Mouse (Mus musculus): ENCODE measurements at regions not wholly inside any gene's neighbourhood (a gene's known extent, or its start where the extent isn't known, plus 50 kb on each side); places are given as distances from the start of the nearest gene placed in this dataset.

DNA sequence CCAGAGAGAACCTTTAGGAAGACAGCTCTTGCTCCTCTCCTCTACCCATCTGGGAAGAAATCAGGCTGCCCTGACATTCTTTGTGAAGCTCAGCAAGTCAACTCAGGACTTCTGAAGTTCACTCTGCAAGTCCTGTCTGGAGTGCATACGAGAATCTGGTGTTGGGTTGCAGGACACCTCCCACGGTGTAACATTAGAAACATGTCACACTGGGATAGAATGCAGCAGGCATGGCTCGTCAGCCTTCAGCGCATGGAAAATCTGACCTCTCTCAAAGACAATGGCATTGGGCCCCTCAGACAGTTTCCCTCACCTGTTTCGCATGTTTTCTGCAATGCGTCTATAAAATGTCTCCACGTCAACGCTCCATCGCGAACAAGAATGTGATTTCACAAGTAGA is 251.5 kb downstream of the Fgf9 start:
- Histone ChIP-seq H3K27me3 (ENCODE audit: control insufficient read depth, insufficient read depth, low read length) (no peaks in the 10 kb centered on the region), H3K27ac (replicated peaks in 1 of 2; ENCODE audit: control insufficient read depth in 1 of 2, insufficient read depth in 1 of 2, low read depth in 2 of 2, low read length in 2 of 2) (peak overlapping the region in 1 of 2 experiments; percentile 14; a peak in 1 of 4 replicates), H3K9me3 (ENCODE audit: control insufficient read depth, low read length) (no peaks in the 10 kb centered on the region), H3K4me3 (ENCODE audit: control insufficient read depth in 1 of 2, insufficient read depth in 1 of 2, low read depth in 1 of 2, low read length in 2 of 2) (no peak overlapping the region), H3K4me2 (ENCODE audit: low read length) (no peak overlapping the region), H3K36me3 (ENCODE audit: control insufficient read depth, insufficient read depth, low read length) (no peaks in the 10 kb centered on the region), H3K4me1 (ENCODE audit: control insufficient read depth in 2 of 2, insufficient read depth in 2 of 2, low read length in 2 of 2) (peaks cover 18 to 26% of the 10 kb centered on the region in 2 experiments), H3K9ac (ENCODE audit: low read length) (no peak overlapping the region)
- 50% methylated on average over 10 of the region's 10 CpGs for WGBS
- no peak for ATAC-seq (ENCODE audit: insufficient number of reproducible peaks, insufficient read depth, low FRiP score, low read depth)

DNA sequence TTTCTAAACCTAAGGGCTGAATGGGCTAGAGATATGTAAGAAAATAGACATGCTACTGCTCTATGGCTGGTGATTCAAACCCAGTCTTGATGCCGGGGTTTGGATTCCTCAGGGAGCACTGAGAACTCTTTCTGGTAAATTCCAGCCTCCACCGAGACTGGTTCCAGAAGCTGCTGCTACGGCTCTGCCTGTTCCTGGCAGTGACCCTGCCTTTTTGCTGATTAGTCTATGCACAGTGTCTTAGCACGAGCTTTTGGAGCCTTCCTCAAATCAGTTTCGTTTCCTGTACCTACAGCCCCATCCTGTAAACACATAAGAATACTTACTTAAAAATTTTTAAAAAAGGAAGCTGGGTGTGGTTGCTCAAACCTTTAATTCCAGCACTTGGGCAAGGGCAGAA is 250.9 kb downstream of the Fgf9 start:
- no peak for ATAC-seq (ENCODE audit: insufficient number of reproducible peaks, insufficient read depth, low FRiP score, low read depth)
- Histone ChIP-seq H3K36me3 (ENCODE audit: control insufficient read depth, insufficient read depth, low read length) (no peaks in the 10 kb centered on the region), H3K9ac (ENCODE audit: low read length) (no peak overlapping the region), H3K4me1 (ENCODE audit: control insufficient read depth in 2 of 2, insufficient read depth in 2 of 2, low read length in 2 of 2) (peaks cover 21 to 30% of the 10 kb centered on the region in 2 experiments), H3K4me3 (ENCODE audit: control insufficient read depth in 1 of 2, insufficient read depth in 1 of 2, low read depth in 1 of 2, low read length in 2 of 2) (no peak overlapping the region), H3K27ac (replicated peaks in 1 of 2; ENCODE audit: control insufficient read depth in 1 of 2, insufficient read depth in 1 of 2, low read depth in 2 of 2, low read length in 2 of 2) (no peak overlapping the region), H3K4me2 (ENCODE audit: low read length) (no peak overlapping the region), H3K9me3 (ENCODE audit: control insufficient read depth, low read length) (no peaks in the 10 kb centered on the region), H3K27me3 (ENCODE audit: control insufficient read depth, insufficient read depth, low read length) (no peaks in the 10 kb centered on the region)
- 63% methylated on average over 5 of the region's 5 CpGs for WGBS

DNA sequence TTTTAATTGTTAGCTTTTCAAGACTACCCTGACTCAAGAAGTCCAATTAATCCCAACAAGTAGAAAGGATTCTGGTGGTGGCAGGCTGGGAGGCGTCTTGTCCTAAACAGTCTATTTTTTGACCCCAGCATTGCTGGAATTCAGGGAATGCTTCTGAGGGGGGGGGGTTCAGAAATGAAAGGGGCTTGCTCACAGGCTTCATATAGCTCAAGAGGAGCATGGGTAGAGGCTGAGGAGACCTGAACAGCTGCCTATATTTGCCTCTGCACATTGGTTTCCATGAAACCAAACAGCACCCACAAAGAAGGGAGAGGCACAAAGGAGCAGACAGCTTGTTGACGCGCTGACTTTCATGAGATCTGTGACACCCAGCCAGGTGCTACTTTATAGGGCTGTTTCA is 247.3 kb downstream of the Fgf9 start:
- H3K36me3 ChIP-seq (ENCODE audit: control insufficient read depth, insufficient read depth, low read length): no peaks in the 10 kb centered on the region
- 69% methylated on average over 3 of the region's 3 CpGs for WGBS
- H3K4me3 ChIP-seq (ENCODE audit: control insufficient read depth in 1 of 2, insufficient read depth in 1 of 2, low read depth in 1 of 2, low read length in 2 of 2): no peak overlapping the region
- no peak for ATAC-seq (ENCODE audit: insufficient number of reproducible peaks, insufficient read depth, low FRiP score, low read depth)
- no peak overlapping the region for H3K9ac ChIP-seq (ENCODE audit: low read length)
- H3K4me2 ChIP-seq (ENCODE audit: low read length): no peak overlapping the region
- H3K27me3 ChIP-seq (ENCODE audit: control insufficient read depth, insufficient read depth, low read length): no peaks in the 10 kb centered on the region
- H3K4me1 ChIP-seq (ENCODE audit: control insufficient read depth in 2 of 2, insufficient read depth in 2 of 2, low read length in 2 of 2): peaks cover 24 to 38% of the 10 kb centered on the region in 2 experiments
- H3K27ac ChIP-seq (replicated peaks in 1 of 2; ENCODE audit: control insufficient read depth in 1 of 2, insufficient read depth in 1 of 2, low read depth in 2 of 2, low read length in 2 of 2): peak overlapping the region; percentile 28 to 59; a peak in 3 of 4 replicates
- H3K9me3 ChIP-seq (ENCODE audit: control insufficient read depth, low read length): no peaks in the 10 kb centered on the region

DNA sequence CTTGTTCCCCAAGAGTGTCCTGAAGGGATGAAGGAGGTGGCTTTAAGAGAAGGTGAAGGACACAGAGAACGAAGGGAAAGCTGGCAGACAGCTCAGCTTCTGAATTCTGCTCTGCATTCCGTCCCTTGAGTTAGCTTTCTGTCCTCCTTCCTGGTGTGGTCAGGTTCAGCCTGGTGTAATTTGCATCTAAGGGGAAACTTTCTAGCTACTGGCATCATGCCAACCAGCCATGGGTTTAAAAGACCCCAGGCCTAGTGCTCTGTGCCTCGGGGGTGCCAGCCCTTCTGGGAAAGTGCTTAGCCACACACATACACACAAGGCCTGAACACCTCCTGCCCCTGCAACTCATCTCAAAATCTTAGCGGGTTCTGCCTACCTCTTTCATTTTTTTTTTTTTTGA is 246.9 kb downstream of the Fgf9 start:
- H3K9me3 ChIP-seq (ENCODE audit: control insufficient read depth, low read length): no peaks in the 10 kb centered on the region
- H3K27me3 ChIP-seq (ENCODE audit: control insufficient read depth, insufficient read depth, low read length): no peaks in the 10 kb centered on the region
- no peak overlapping the region for H3K4me2 ChIP-seq (ENCODE audit: low read length)
- peaks cover 21 to 34% of the 10 kb centered on the region in 2 experiments for H3K4me1 ChIP-seq (ENCODE audit: control insufficient read depth in 2 of 2, insufficient read depth in 2 of 2, low read length in 2 of 2)
- no peak for ATAC-seq (ENCODE audit: insufficient number of reproducible peaks, insufficient read depth, low FRiP score, low read depth)
- no peak overlapping the region for H3K4me3 ChIP-seq (ENCODE audit: control insufficient read depth in 1 of 2, insufficient read depth in 1 of 2, low read depth in 1 of 2, low read length in 2 of 2)
- H3K36me3 ChIP-seq (ENCODE audit: control insufficient read depth, insufficient read depth, low read length): no peaks in the 10 kb centered on the region
- H3K9ac ChIP-seq (ENCODE audit: low read length): peak overlapping the region; percentile 36; the same call in 1 of the 2 replicates
- peak overlapping the region; percentile 28 to 59 for H3K27ac ChIP-seq (replicated peaks in 1 of 2; ENCODE audit: control insufficient read depth in 1 of 2, insufficient read depth in 1 of 2, low read depth in 2 of 2, low read length in 2 of 2)
- 41% methylated on average over 4 of the region's 4 CpGs for WGBS

DNA sequence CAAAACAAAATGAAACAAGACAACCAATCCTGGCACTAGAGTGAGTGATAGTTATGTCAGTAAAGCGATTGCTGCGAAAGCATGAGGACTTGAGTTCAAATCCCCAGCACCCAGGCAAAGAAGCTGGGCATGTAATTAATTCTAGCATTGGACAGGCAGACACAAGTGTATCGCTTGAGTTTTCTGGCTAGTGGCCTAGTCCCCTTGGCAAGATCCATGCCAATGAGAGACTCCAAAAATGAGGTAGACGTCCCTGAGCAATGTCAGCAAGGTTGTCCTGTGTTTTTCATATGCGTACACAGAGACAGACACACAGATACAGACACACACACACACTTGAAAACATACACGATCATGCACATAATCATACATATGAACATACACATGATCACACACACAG is 237.3 kb downstream of the Fgf9 start:
- H3K4me3 ChIP-seq (ENCODE audit: control insufficient read depth in 1 of 2, insufficient read depth in 1 of 2, low read depth in 1 of 2, low read length in 2 of 2): no peak overlapping the region
- 0 out of 4 replicates have a peak, but pooled peaks cover 0 to 1% of the 10 kb centered on the region in 2 experiments for H3K4me1 ChIP-seq (ENCODE audit: control insufficient read depth in 2 of 2, insufficient read depth in 2 of 2, low read length in 2 of 2)
- no peak for ATAC-seq (ENCODE audit: insufficient number of reproducible peaks, insufficient read depth, low FRiP score, low read depth)
- no peak overlapping the region for H3K4me2 ChIP-seq (ENCODE audit: low read length)
- no peak overlapping the region for H3K9ac ChIP-seq (ENCODE audit: low read length)
- no peaks in the 10 kb centered on the region for H3K36me3 ChIP-seq (ENCODE audit: control insufficient read depth, insufficient read depth, low read length)
- H3K9me3 ChIP-seq (ENCODE audit: control insufficient read depth, low read length): peaks cover 6% of the 10 kb centered on the region; the same call in 1 of the 2 replicates
- WGBS: 87% methylated on average over 6 of the region's 6 CpGs
- H3K27ac ChIP-seq (replicated peaks in 1 of 2; ENCODE audit: control insufficient read depth in 1 of 2, insufficient read depth in 1 of 2, low read depth in 2 of 2, low read length in 2 of 2): no peak overlapping the region
- no peaks in the 10 kb centered on the region for H3K27me3 ChIP-seq (ENCODE audit: control insufficient read depth, insufficient read depth, low read length)

DNA sequence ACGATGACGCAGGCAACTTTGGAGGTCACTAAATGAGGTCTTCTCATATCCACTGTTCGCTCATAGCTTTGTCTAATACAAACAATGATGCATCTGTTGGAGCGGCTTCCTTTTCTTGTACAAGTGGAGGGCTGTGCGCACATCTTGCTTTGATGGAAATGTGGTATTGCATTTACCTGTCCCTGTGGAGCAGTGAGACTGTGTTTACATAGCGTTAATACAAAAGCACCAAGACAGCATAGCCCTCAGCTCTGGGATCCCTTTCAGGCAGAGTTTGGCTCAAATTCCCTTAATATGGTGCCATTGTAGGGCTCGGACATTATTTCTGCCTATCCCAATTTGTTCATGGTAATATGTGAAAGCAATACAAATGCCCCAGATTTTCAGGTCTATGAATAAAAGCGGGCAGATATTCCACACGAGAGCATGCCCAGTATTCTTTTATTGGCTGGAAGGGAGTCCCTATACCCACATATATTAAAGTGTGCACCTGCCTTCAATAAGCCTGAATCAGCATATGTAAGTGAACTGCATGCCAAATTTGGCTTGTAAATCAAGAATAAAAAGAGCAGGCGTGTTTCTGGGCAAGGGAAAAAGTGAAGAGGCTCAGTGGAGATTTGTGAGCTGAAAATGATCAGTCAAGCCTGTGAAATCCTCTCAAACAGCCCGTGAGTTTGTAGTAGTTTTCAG is 236.6 kb downstream of the Fgf9 start:
- Histone ChIP-seq H3K9ac (ENCODE audit: low read length) (no peak overlapping the region), H3K27me3 (ENCODE audit: control insufficient read depth, insufficient read depth, low read length) (no peaks in the 10 kb centered on the region), H3K4me2 (ENCODE audit: low read length) (no peak overlapping the region), H3K27ac (replicated peaks in 1 of 2; ENCODE audit: control insufficient read depth in 1 of 2, insufficient read depth in 1 of 2, low read depth in 2 of 2, low read length in 2 of 2) (no peak overlapping the region), H3K9me3 (ENCODE audit: control insufficient read depth, low read length) (peaks cover 6% of the 10 kb centered on the region; the same call in 1 of the 2 replicates), H3K4me1 (ENCODE audit: control insufficient read depth in 2 of 2, insufficient read depth in 2 of 2, low read length in 2 of 2) (0 out of 4 replicates have a peak, but pooled peaks cover 0 to 3% of the 10 kb centered on the region in 2 experiments), H3K4me3 (ENCODE audit: control insufficient read depth in 1 of 2, insufficient read depth in 1 of 2, low read depth in 1 of 2, low read length in 2 of 2) (no peak overlapping the region), H3K36me3 (ENCODE audit: control insufficient read depth, insufficient read depth, low read length) (no peaks in the 10 kb centered on the region)
- 85% methylated on average over 11 of the region's 11 CpGs for WGBS
- ATAC-seq (ENCODE audit: insufficient number of reproducible peaks, insufficient read depth, low FRiP score, low read depth): no peak

DNA sequence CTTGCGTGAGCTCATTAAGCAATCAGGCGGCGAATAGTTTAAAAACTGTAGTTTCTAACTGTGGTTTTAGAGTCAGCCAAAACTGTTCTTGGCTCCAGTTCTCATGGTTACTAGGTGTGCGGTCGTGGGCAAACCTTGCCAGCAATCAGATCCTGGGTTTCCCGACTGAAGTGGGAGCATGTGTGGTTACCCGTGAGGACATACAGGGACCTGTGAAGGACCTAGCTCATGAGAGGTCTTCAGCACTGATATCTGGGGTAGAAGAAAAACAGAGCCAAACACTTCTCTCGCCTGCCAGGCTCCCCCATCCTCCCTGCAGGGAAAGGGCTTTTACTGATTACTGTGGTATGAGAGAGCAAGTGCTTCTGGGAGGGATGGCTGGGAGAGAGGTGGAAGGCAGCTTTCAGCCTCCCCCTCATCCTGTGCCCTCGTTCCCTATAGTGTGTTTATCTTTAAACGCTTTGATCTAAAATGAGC is 230.1 kb downstream of the Fgf9 start:
- 0 out of 2 replicates have a peak overlapping the region, but pooled peaks have one; percentile 25 for H3K9ac ChIP-seq (ENCODE audit: low read length)
- no peaks in the 10 kb centered on the region for H3K27me3 ChIP-seq (ENCODE audit: control insufficient read depth, insufficient read depth, low read length)
- peaks cover 16 to 21% of the 10 kb centered on the region in 2 experiments for H3K4me1 ChIP-seq (ENCODE audit: control insufficient read depth in 2 of 2, insufficient read depth in 2 of 2, low read length in 2 of 2)
- no peaks in the 10 kb centered on the region for H3K36me3 ChIP-seq (ENCODE audit: control insufficient read depth, insufficient read depth, low read length)
- 22% methylated on average over 10 of the region's 10 CpGs for WGBS
- H3K4me3 ChIP-seq (ENCODE audit: control insufficient read depth in 1 of 2, insufficient read depth in 1 of 2, low read depth in 1 of 2, low read length in 2 of 2): no peak overlapping the region
- H3K27ac ChIP-seq (replicated peaks in 1 of 2; ENCODE audit: control insufficient read depth in 1 of 2, insufficient read depth in 1 of 2, low read depth in 2 of 2, low read length in 2 of 2): peak overlapping the region; percentile 85 to 87
- peak overlapping the region; percentile 46 for H3K4me2 ChIP-seq (ENCODE audit: low read length)
- ATAC-seq (ENCODE audit: insufficient number of reproducible peaks, insufficient read depth, low FRiP score, low read depth): peak; percentile 88
- no peaks in the 10 kb centered on the region for H3K9me3 ChIP-seq (ENCODE audit: control insufficient read depth, low read length)
